Mouse (Mus musculus) right cerebral cortex, postnatal 14 days (tissue): ENCODE results near the gene Lrrc75b.
"Not testable (repeated sequence)": the region's sequence is repeated elsewhere in the genome, so short reads cannot be mapped to it uniquely, and the experiment has no call there.

Experiments used
- DNase-seq: peaks from one replicate; pipeline ENCODE4 v3.0.0; 2022

Gene Lrrc75b

DNA sequence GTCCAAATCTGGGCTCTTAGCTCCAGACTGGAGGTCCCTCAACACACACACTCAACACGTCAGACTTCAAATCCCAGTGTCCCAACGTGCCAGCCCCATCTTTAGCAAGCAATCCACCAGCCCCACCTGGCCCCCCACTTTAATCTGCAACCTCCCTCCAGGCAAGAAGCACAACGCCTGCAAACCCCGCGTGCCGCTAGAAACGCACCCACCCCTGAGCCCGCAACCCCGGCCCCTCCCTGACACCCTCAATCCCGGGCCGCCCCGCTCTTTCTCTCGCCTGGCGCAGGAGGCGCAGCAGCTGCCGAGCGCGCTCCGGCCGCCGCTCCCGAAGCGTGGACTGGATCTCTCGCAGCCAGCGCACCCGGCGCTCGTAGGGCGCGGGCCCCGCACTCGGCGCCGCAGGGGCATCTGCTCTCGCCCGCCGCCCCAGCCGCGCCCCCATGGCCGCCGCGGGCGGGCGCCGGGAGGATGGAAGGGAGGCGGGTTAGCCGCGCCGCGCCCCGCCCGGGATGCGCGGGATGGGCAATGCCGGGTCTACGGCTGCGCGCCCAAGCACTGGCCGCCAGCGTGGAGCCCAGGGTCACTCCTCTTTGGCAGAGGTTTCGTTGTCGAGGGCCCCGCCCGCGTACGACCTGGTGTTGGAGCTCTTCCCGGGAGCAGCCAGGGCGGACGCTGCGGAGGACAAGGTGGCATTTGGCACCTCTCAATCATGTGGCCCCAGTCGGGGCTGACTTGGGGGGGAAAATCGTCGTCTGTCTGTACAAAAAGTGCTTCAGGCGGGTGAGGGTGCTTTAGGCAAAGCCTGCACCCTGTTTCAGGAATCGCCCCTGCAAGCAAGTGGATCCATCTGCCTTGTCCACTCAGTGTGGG is at the start of gene Lrrc75b:
Gene Lrrc75b, minus strand, starts transcription at position 655 of the 873 bp plus-strand sequence.
- peak; percentile 54 for DNase-seq

DNA sequence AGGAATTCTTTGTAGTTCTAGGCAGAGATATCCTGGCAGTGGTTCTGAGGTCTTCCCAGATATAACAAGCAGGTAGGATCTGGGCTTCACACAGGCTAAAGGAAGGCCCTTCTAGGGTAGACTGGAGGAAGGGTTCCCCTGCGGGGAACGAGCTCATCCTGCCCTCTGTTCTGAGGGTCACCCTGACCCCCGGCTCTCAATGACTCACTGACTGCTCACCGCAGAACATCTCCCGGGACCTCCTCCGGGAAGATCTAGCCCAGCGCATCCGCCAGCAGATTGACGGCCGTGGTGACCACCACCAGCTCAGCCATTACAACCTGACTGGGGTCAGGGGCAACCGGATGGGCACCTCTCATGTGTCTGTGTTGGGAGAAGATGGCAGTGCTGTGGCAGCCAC is 48.8 kb upstream of the Lrrc75b start:
- DNase-seq = no peak

DNA sequence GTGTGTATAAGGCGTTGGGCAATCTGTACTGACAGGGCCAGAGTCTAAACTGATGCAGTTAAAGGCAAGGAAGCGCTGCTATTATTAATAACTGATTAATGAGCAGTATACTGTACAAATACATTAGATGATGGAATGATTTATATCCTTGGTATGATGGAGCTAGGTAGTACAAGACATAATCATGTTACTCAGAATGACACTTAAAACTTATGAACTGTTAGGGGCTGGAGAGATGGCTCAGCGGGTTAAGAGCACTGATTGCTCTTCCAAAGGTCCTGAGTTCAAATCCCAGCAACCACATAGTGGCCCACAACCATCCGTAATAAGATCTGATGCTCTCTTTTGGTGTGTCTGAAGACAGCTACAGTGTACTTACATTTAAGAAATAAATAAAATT is 47.1 kb upstream of the Lrrc75b start:
- no peak for DNase-seq

DNA sequence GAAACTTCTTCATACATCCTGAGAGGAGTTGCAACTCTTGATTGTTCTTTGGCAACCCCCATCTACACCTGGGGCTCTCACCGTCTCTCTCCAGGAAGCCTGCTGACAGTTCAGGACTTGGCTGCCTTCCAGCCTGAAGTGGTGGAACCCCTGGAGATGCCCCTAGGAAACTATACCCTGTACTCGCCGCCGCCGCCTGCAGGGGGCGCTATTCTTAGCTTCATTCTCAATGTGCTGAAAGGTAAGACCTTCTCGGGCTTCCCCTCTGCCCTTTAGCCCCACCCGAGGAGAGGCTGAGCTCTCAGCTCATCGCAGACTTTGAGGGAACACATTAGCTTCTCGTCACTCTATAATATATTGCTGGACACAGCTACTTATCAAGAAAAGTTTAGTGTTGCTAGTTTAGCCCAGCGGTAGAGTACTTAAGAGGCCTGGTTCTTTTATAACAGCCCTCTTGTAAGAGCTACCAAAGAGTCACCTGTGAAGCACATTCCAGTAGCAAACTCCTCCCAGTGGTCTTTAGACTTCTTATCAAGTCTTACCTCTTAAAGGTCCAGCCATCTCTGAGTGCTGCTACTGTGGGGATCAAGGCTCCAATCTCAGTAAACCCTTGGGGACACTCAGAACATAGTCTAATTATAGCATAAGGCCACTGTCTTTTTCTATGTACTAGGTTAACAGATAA is 45.2 kb upstream of the Lrrc75b start:
- no peak for DNase-seq

DNA sequence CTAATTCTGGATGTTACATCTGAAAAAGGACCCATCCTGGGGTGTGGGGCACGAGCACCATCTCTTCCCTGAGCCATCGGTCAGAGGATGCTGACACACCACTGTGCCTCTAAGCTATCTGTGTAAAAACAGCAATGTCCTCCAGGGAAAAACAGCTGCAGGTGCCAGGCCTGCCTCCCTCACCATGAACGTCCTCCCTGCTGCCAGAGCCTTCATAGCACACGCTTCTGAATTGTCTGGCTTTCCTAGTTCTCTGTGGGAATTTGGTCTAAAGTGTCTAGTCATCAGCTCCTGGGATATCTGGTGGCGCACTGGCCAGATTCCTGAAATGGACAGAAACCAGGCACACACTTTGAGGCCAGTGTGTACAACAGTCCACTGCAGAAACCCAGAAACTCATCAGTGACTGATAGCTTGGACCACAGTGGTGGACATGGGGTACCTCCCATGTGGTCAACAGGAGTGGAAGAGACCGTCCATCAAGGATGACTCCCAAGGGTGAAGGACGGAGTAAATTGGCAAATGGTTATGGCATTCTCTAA is 40.1 kb upstream of the Lrrc75b start:
- DNase-seq = no peak

DNA sequence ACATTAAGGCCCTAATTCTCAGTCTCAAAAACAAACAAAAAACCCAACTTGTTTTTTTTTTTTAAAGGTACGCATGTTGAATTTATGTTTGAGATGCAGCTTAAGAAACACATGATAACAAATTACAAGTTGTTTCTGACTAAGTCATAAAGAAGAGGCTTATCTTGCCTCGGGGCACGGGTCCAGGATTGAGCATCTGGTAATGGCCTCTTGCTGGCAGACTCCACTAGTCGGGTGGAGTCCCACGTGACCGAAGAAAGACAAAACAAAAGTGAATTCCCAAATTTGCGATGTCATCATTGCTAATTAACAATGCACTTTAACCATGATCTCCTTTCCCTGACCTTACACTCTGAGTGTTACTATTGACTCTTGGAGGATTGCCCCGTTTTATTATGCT is 35.9 kb upstream of the Lrrc75b start:
- DNase-seq = no peak

DNA sequence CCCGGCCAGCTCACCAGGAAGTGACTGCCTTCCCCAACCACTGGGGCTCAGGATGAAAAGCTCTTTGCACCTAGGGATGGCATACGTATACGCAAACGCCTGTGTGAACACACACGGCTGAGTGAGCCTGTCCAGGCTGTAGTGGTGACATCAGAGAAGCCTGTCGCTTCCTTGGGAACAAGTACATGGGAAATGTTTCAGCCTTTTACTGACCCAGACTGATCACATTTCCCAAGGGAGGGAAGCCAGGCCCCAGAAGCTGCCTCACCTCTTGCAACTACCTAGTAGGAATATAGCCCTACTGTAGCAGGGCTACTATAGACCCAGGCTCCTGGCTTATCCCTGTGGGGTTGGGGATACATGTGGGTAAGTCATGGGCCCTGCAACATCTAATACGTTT is 32.5 kb upstream of the Lrrc75b start:
- no peak for DNase-seq

DNA sequence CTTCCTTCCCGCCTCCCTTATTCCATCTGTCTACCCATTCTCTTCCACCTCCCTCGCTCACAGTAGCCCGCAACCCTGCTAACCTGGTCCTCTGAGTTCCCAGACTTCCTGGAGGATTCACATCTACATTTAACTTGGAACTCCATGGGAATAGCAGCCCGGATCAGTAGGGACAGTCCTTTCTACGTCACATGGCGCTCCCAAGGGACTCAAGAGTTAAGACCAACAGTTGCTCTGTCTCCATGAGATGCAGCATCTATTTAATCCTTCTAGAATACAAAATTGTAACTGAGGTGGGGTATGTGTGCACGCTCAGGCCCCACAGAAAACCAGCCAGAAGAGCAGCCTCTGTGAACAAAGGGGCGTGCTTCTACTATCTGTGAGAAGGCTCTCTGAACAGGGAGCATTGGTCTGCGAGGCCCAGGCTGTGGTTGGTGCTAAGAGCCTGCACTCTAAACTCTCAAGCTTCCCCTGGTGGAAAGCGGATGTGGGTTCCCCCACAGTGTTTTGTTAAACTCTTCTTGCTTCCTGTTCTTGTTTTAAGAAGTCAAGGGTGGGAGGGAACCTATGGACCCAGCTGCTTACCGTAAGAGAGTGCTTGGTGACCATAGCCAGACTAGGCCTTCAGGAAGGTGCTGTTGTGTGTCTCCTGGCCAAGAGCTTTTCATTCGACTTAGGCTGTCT is 31.2 kb upstream of the Lrrc75b start:
- no peak for DNase-seq

DNA sequence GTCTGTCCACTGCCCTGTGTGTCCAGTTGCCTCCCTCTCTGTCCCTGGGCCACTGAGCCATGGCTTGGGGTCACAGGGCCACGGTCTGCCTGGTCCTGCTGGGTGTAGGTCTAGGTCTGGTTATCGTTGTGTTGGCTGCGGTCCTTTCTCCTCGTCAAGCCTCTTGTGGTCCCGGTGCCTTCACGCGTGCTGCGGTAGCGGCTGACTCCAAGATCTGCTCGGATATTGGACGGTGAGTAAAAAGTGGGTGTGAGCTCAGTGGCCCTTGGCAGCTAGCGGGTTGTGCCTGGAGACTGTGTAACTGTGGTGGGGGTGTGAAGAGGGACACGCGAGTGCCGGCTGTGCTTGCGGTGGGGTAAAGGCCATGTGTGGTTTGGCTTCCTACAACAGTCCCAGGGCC is 29.5 kb upstream of the Lrrc75b start:
- no peak for DNase-seq

DNA sequence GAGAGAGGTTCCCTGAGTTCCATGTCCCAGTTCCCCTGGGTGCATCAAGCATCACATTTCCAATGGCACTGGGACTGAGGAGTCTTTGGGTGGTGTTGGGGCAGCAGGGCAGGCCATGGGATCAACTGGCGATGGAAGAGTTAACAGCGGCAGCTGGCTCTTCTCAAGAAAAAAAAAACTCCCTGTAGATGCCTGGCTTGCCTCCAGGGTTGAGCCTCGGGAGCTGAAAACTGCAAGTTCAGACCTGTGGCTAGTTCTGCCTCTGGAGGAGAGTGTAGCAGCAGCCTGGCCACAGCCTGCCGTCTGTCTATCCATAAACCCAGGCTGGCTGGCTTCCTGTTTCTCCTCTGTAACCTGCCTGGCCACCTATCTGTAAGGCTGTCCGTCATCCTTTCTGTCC is 29.0 kb upstream of the Lrrc75b start, which contains the start of gene Ggt5:
Gene Ggt5, plus strand, starts transcription at position 212 of the 400 bp plus-strand sequence.
- DNase-seq = peak; percentile 36

DNA sequence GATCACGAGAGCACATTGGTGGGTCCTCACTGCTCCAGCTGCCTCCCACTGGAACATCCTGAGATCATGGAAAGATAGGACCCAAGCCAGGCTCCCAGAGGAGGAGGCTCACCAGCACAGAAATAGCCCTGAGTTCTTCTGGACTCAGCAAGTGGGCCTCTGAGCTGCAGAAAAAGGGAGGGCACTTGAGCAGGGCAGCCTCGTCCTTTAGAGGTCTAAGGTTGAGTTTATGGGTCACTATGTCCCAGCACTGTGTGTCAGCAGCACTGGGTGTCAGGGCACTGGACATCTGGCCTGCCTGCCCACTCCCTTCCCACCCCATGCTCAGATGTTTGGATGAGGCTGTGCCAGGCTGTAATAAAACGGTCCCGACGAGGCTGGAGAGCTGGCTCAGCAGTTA is 28.2 kb upstream of the Lrrc75b start:
- no peak for DNase-seq

DNA sequence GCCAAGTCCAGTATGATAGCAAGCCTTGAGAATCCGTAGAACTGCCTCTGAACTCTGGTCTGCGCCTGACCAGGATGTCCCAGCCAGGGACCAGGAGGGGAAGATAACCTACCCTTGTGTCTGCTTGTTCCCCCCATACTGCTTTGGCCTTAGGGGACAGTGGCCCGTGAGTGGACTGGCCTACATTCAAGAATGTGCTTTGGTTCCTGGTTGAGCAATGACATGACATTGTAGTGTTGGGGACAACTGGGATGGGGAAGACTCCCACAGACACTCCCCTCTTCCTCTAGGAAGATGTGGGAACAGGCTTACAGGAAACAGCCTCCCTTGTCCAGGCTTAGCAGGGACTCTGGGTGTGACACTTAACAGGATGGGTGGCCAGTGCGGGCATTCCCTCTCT is 27.7 kb upstream of the Lrrc75b start:
- DNase-seq = no peak

DNA sequence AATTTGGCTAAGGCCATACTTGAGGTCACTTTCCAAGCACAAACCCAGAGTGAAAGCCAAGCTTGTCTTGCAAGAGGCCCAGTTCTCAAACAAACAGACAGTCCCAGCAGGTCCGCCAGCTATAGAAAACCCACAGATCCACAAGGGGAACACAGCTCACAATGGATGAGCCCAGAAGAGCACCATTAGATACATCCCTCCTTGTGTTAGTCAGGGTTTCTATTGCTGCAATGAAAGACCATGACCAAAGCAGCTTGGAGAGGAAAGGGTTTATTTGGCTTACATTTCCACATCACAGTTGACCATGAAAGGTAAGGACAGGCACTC is 26.4 kb upstream of the Lrrc75b start:
- no peak for DNase-seq

DNA sequence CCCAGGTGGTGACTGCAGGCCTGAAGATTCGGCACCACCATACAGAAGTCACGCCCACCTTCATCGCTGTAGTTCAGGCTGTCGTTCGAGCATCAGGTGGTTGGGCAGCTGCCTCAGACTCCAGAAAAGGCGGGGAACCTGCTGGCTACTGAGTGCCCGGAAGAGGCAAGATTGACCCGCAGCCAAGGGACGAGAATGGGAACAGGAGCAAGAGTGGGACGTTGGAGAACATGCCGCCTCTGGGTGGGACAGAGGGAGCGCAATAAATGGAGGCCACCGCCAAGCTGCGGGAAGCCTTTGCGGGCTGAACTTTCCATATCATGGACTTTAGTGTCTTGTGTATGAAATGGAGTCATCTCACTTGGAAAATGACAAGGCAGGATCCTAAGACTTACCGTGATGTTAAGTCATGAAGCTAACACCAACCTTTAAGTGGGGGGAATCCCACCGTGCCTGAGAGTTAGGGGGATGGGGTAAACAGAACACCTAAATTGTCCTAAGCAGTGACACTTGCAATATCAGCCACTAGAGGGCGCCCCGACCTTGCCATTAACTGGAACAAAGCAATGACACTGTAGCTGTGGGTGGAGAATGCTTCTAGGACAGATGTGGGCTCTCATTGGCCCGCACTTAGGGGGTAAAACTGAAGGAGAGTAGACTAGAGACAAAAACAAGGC is 25.9 kb upstream of the Lrrc75b start:
- DNase-seq = peak; percentile 93

DNA sequence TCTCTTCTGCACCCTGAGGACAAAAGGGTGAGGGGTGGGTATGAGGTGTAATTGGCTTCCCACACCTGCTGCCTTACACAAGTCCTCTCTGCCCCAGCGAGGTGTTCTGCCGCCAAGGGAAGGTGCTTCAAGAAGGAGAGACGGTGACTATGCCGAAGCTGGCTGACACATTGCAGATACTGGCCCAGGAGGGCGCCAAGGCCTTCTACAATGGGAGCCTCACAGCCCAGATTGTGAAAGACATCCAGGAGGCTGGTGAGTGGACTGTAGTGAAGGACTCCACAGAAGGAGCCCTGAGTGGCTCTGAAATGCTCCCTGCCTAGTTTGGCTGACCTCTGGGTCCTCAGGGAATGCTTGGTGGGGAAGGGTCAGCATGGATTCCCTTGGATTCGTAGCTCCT is 19.0 kb upstream of the Lrrc75b start:
- DNase-seq = no peak

DNA sequence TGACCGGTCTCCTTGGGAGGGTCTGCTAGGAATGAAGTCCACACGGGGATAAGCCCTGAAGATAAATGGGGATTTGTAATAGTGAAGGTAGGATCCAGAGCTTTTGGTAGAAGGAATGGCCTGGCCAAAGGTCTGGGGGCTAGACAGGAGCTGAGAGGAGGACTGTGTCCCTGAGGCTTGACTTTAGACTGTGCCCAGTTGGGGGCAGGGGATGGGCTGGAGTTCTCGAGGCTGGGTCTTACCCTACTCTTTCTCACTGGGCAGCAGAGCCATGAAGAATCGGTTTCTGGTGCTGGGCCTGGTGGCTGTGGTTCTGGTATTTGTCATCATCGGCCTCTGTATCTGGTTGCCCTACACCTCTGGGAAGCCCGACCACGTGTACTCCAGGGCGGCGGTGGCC is 13.8 kb upstream of the Lrrc75b start:
- no peak for DNase-seq

DNA sequence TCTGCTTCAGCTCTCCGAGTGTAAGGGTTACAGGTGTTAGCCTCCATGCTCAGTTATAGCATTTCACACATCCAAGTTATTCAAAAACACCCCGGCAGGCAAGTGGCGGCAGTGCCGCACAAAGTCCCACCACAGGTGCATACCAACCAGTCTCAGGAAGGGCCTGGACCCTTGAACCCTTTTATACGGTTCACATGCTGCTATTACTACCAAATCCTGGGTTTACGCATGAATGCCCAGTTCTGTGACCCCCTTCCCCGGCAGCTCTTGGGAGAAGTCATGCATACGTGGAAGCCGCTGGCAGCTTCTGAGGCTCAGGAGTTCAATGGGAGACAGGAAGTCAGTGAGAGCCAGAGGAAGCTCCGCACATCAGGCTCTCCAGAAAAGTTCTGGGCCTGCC is 13.1 kb upstream of the Lrrc75b start:
- DNase-seq = no peak

DNA sequence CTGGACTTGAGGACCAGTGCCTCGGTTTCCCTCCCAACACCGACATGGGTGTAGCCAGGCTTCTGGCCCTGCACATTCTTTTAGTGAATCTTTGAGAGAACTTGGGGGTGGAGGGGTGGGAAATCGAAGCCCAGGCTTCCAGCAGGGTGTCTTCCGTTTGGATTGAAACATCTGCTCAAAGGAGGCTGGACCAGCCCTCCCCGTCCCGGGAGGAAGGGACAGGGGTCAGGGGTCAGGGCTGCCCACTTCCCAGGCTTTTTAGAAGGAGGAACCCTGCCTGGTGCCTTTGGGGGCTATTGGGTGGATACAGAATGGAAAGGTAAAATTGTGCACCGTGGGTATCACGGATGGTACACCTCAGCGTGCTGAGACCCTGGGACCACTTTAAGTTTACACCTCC is 11.8 kb upstream of the Lrrc75b start:
- no peak for DNase-seq

DNA sequence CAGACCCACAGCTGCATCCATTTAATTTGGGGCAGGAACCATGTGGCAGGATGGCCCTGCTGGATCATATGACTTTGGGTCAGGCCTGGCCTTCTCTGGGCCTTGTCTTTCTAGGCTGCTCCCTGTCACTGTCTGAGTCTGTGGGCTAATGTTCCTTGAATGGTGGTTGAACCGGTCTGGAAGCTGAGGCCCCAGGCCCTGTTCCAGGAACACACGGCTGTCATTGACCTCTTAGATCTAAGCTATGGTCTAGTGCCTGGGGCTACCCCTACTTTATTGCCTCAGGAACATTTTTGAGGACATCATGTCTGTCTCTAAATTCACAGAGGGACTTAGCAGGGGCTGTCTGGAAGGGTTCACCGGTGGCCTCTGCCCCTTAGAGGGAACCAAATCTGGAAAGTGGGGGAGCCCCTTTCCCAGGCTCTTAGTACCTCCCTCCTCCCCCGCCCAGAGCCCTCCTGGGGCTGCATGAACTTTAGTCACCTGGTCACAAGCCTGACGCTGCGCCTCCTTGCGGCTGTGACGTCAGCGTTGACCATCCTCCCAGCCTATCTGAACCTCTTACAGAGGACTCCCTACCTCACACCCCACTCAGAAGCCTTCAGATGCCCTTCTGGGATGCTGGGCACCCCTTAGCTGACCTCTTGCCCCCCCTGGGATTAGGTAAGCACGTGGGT is 11.0 kb upstream of the Lrrc75b start:
- no peak for DNase-seq

DNA sequence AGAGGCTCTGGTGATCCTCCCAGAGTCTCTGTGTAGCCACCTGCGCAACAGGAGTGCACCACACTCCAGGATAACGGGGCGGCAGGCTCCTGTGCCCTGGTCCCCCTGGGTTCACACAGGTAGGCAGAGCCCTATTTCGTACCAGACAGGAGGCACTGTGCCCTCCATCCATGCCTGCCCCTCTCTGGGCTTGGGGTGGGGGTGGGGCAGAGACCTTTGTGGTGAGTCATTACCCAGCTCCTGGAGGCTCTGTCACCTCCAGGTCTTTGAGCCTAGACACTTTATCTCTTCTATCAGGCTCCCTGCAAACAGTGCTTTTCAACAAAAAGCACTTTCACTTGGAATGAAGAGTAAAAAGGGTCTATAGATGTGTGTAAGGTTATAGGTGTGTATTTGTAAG is 8.7 kb upstream of the Lrrc75b start:
- no peak for DNase-seq

DNA sequence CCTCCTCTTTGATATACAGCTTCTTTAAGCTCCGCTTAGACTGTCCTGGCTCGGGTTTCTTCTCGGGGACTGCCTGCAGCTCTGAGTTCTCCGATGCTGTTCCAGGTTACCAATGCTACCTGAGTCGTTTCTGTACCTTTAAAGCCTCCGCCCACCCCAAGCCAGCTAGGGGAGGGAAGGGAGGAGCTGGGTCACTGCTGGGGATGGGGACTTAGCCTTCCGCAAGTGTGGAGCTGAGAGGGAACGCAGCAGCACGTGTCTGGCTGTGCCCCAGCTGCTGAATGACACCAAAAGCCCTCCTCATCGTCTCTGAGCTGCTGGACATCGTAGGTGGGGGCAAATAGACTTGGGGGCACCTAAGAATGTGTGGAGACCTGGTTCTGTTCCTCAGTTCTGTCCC is 8.3 kb upstream of the Lrrc75b start:
- DNase-seq = no peak

DNA sequence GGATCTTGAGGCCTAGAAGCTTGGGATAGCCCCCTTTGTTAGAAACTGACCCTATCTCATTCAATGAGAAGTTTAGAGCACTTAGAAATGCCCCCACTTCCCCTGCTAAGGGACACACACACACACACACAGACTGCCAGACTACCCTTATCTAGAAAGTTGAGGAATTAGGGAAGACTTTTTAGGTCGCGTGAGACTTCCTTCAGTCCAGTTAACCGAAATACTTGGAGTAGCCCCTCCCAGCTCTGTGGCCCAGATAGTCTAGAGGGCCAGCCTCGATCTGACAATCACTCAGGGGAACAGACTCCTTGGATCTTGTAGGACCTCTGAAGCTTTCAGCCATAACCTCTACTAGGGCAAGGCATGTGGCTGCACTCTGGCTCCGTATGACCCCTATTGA is 7.9 kb upstream of the Lrrc75b start:
- DNase-seq = no peak

DNA sequence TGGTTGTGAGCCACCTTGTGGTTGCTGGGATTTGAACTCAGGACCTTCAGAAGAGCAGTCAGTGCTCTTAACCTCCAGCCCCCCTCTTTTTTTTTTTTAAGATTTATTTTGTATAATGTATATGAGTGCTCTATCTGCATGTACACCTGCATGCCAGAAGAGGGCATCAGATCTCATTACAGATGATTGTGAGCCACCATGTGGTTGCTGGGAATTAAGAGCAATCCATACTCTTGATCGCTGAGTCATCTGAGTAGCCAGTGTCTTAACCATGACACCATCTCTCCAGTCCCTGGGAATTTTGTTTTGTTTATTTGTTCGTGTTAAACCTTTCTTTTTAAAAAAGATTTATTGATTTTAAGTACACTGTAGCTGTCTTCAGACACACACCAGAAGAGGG is 6.6 kb upstream of the Lrrc75b start:
- DNase-seq = not testable (repeated sequence)
